ENCODE assay signal across 8 mouse cellular contexts in the genomic region with DNA sequence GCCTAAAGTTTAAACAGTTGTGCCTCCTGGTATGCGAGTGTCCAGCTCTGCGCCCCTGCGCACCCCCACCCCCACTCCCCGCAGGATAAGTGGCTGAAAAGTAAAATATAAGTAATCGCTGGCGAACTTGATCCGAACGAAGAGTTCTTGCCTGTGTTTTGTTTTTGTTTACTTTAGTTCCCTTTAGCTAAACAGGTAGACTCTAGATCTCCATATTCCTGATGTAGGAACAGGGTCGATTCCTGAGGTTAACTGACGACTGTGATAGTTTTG. TPM values are rescaled to one million over a fixed set of nuclear protein-coding genes. Genes with fewer than 3 reads are reported as not detected.
DNase-seq lines count a peak whose midpoint lies in the region; ATAC-seq and TF ChIP-seq lines count a peak whose summit lies in the region.

No protein-coding gene starts in this region.

- TF ChIP-seq POLR2A in olfactory bulb, adult 2 months (IDR thresholded peaks at IDR 0.05; ENCODE audit: insufficient read depth, low read depth, low read length) = no peak

- peak overlapping the region; percentile 99 for H3K4me3 ChIP-seq in lung, embryonic 15.5 days
- H3K4me3 ChIP-seq in forebrain, embryonic 11.5 days (ENCODE audit: low read depth, low read length) = peak overlapping the region; percentile 90
- H3K4me3 ChIP-seq in limb, embryonic 12.5 days (replicated peaks) = peak overlapping the region; percentile 94
- H3K4me3 ChIP-seq in olfactory bulb, adult 2 months (ENCODE audit: insufficient read depth, low read depth, low read length) = peak overlapping the region; percentile 83

- H3K36me3 ChIP-seq in lung, embryonic 15.5 days = no peaks in the 10 kb centered on the region
- H3K36me3 ChIP-seq in forebrain, embryonic 11.5 days (ENCODE audit: control insufficient read depth, insufficient read depth, low read length) = no peaks in the 10 kb centered on the region
- H3K36me3 ChIP-seq in limb, embryonic 12.5 days = no peaks in the 10 kb centered on the region

- peak overlapping the region; percentile 91 for H3K27ac ChIP-seq in lung, embryonic 15.5 days
- no peak overlapping the region for H3K27ac ChIP-seq in forebrain, embryonic 11.5 days (ENCODE audit: low read depth, low read length)
- peak overlapping the region; percentile 93; the same call in 1 of the 2 replicates for H3K27ac ChIP-seq in limb, embryonic 12.5 days
- H3K27ac ChIP-seq in olfactory bulb, adult 2 months (ENCODE audit: insufficient read depth, low read depth, low read length) = no peak overlapping the region

- no peaks in the 10 kb centered on the region for H3K27me3 ChIP-seq in lung, embryonic 15.5 days
- no peaks in the 10 kb centered on the region for H3K27me3 ChIP-seq in forebrain, embryonic 11.5 days (ENCODE audit: control insufficient read depth, insufficient read depth, low read length)
- H3K27me3 ChIP-seq in limb, embryonic 12.5 days = no peaks in the 10 kb centered on the region

- H3K9ac ChIP-seq in lung, embryonic 15.5 days = peak overlapping the region; percentile 51
- H3K9ac ChIP-seq in forebrain, embryonic 11.5 days (ENCODE audit: low read length) = peak overlapping the region; percentile 91
- peak overlapping the region; percentile 96 for H3K9ac ChIP-seq in limb, embryonic 12.5 days (replicated peaks)

- H3K4me1 ChIP-seq in lung, embryonic 15.5 days = peaks cover 37% of the 10 kb centered on the region
- H3K4me1 ChIP-seq in forebrain, embryonic 11.5 days (replicated peaks; ENCODE audit: control insufficient read depth, insufficient read depth, low read length) = no peaks in the 10 kb centered on the region
- peaks cover 23% of the 10 kb centered on the region for H3K4me1 ChIP-seq in limb, embryonic 12.5 days (replicated peaks)
- H3K4me1 ChIP-seq in olfactory bulb, adult 2 months (ENCODE audit: control insufficient read depth, insufficient read depth, low read length) = peaks cover 7% of the 10 kb centered on the region

- WGBS in lung, embryonic 15.5 days = 7% methylated on average over 10 of the region's 10 CpGs
- WGBS in forebrain, embryonic 11.5 days = 34% methylated on average over 10 of the region's 10 CpGs
- WGBS in limb, embryonic 12.5 days = 28% methylated on average over 10 of the region's 10 CpGs
- WGBS in olfactory bulb, adult 2 months = 17% methylated on average over 10 of the region's 10 CpGs

- H3K4me2 ChIP-seq in lung, embryonic 15.5 days = peak overlapping the region; percentile 67
- H3K4me2 ChIP-seq in forebrain, embryonic 11.5 days (ENCODE audit: low read depth, low read length, severe bottlenecking) = peak overlapping the region; percentile 70
- H3K4me2 ChIP-seq in limb, embryonic 12.5 days = peak overlapping the region; percentile 68

- ATAC-seq in lung, embryonic 15.5 days (ENCODE audit: borderline replicate concordance, extremely low read depth, low FRiP score, low TSS enrichment) = no peak; the same call in 1 of the 2 replicates
- ATAC-seq in forebrain, embryonic 11.5 days (replicated peaks; ENCODE audit: low FRiP score) = no peak
- no peak for ATAC-seq in limb, embryonic 12.5 days (ENCODE audit: insufficient number of reproducible peaks, insufficient read depth, low FRiP score, low TSS enrichment, low read depth)

- DNase-seq in lung, postnatal 25 days (ENCODE audit: low spot score) = no peak
- DNase-seq in forebrain, embryonic 11.5 days (ENCODE audit: low spot score) = peak; percentile 53
- no peak for DNase-seq in layer of hippocampus, postnatal 36 days
- no peak for DNase-seq in thymus, postnatal 36 days
- DNase-seq in frontal cortex, postnatal 36 days (ENCODE audit: low spot score in 2 of 2) = no peak

- no peak for TF ChIP-seq CTCF in olfactory bulb, adult 2 months (IDR thresholded peaks at IDR 0.05; ENCODE audit: insufficient read depth, low read depth, low read length)

- H3K9me3 ChIP-seq in lung, embryonic 15.5 days = no peaks in the 10 kb centered on the region
- H3K9me3 ChIP-seq in forebrain, embryonic 11.5 days (ENCODE audit: control insufficient read depth, low read length) = no peaks in the 10 kb centered on the region
- no peaks in the 10 kb centered on the region for H3K9me3 ChIP-seq in limb, embryonic 12.5 days

RNA-seq across cellular contexts. Expression of a gene that starts 0.8 kb away (rescaled TPM):
- polyA plus RNA-seq in lung, embryonic 15.5 days (2015; fragmentation: Nextera tagmentation; extraction: Ambion mirVana) = 40.0 and 40.2 TPM in 2 replicates
- 73.5 and 77.8 TPM in 2 replicates for polyA plus RNA-seq in forebrain, embryonic 11.5 days (2014; fragmentation: Nextera tagmentation; extraction: Ambion mirVana)
- 62.9 and 71.7 TPM in 2 replicates for polyA plus RNA-seq in limb, embryonic 12.5 days (2016; fragmentation: Nextera tagmentation; extraction: Ambion mirVana)
- 395 TPM in 1 of 2 replicates, not detected in the other for polyA plus RNA-seq in olfactory bulb, adult 2 months (2012; ENCODE audit: insufficient read depth, insufficient read length, low replicate concordance, missing spikeins)
- total RNA-seq in layer of hippocampus, postnatal 36 days (2021) = 10 to 100 TPM; 66.7 to 68.0 TPM

RNA-seq across cellular contexts. Expression of a gene that starts 47.2 kb away (rescaled TPM):
- polyA plus RNA-seq in lung, embryonic 15.5 days (2015; fragmentation: Nextera tagmentation; extraction: Ambion mirVana) = 1.7 and 2.7 TPM in 2 replicates
- 0.24 and 0.39 TPM in 2 replicates for polyA plus RNA-seq in forebrain, embryonic 11.5 days (2014; fragmentation: Nextera tagmentation; extraction: Ambion mirVana)
- polyA plus RNA-seq in limb, embryonic 12.5 days (2016; fragmentation: Nextera tagmentation; extraction: Ambion mirVana) = 43.4 and 46.7 TPM in 2 replicates
- polyA plus RNA-seq in olfactory bulb, adult 2 months (2012; ENCODE audit: insufficient read depth, insufficient read length, low replicate concordance, missing spikeins) = not detected in 2 replicates
- 1 to 10 TPM; 1.3 to 1.7 TPM for total RNA-seq in layer of hippocampus, postnatal 36 days (2021)

Comparison
In these comparisons a context has a peak if more than half of its experiments do, and no peak if none do; other contexts are left out.
1. H3K27ac ChIP-seq: peak in lung, embryonic 15.5 days (single experiment) and limb, embryonic 12.5 days (single experiment); none in forebrain, embryonic 11.5 days (single experiment) and olfactory bulb, adult 2 months (single experiment).
2. Peak in every context shown above with its lines, with median percentiles within 50 percentile points of each other: H3K4me2 ChIP-seq, H3K4me3 ChIP-seq and H3K9ac ChIP-seq.